Mouse (Mus musculus): ENCODE measurements around the gene Irf9.

The Irf9 gene

GRCm38 (mm10) chr14:55579511-55580496, 23.6 kb upstream of the Irf9 start:
- ATAC-seq (ENCODE audit: insufficient number of reproducible peaks, low FRiP score, low TSS enrichment): no peak

GRCm38 (mm10) chr14:55580731-55581130, 22.6 kb upstream of the Irf9 start:
- ATAC-seq (ENCODE audit: insufficient number of reproducible peaks, low FRiP score, low TSS enrichment): no peak

DNA sequence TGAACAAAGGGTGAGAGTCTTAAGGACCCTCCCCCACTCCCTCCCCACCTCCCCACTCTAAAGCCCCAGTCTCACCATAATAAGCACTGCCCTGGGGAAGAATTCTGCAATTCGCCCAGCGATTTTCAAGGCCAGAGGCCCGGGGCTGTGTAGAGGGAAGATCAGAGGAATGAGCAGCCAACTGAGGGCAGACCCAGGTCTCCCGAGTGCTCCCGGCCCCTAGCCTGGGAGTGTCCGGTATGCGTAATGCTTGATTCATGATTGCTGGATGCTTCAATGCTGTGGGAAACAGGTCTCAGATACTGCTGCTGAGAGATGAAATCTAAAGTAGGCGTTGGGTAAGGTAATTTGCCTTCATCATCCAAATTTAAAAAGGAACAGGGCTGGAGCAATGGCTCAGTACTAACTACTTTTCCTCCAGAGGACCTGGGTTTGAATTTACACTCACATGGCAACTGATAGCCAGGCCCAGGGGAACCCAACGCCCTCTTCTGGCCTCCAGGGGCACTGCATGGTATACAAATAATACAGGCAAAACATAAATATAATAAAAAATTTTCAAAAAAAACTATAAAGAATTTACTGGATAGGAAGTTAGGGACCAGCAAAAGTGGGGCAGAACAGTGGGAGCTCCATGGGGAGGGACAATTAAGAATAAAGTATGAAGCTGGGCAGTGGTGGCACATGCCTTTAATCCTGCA, 21.2 kb upstream of the Irf9 start:
- ATAC-seq (ENCODE audit: insufficient number of reproducible peaks, low FRiP score, low TSS enrichment): no peak

DNA sequence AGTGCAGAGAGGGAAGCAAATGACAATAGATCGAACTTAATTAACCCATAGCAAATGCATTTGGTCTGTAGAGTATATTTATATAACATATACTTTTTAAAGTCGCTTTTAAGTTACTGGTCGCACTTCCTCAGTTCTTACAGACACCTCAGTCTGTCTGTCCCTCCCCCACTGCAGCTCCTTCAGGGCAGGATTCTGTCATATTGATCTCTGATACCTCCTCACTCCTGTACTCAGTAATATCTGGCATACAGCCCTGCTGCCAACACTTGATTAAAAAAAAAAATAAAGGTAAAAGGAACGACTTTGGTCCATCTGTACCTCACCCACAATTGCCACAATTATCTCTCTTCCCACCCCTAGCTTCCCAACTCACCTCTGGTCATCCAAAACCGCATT, 19.1 kb upstream of the Irf9 start:
- no peak for ATAC-seq (ENCODE audit: insufficient number of reproducible peaks, low FRiP score, low TSS enrichment)

DNA sequence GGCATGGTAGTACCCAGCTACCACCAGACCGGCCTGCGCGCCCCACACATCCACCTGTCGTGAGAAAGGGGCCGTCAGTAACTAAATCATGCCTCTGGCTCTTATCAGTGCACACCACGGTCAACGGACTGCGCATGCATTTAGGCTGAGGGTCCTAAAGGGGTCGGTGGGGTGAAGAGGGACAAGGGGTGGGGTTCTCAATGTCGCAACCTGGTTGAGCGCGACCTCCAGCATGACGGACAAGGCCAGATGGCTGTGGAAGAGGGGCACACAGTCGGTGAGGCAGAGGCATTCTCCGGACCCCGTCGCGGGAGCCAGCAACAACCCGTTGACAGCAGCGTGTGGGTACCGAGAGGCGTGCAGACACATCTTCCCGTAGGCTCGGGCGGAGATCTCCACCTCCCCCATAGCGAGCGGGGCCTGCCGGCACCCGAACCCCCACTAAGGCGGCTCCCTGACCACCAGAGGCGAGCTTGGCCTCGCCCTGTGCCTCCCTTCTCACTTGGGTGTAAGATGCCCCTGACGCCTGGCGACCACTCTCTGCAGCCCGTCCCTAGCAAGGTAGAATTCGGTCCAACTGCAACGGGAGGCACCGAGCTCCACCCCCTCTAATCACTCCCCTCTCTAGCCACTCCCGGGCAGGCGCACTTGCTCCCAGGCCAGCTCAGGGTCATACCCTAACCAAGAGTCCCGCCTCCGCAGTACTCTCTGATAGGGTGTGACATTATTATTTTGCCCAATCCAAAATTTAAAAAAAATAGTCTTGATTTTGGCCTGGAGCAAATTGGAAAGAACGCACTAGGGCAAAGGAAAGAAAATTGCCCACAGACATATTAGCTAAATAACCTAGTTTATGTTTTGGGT, 18.4 kb upstream of the Irf9 start, which contains the start of gene Emc9:
TSS of gene Emc9 (minus strand) at position 601 of the 864 bp plus-strand sequence.
- ATAC-seq (ENCODE audit: insufficient number of reproducible peaks, low FRiP score, low TSS enrichment): peak; percentile 90

GRCm38 (mm10) chr14:55585566-55585960, 17.8 kb upstream of the Irf9 start:
- ATAC-seq (ENCODE audit: insufficient number of reproducible peaks, low FRiP score, low TSS enrichment): no peak

DNA sequence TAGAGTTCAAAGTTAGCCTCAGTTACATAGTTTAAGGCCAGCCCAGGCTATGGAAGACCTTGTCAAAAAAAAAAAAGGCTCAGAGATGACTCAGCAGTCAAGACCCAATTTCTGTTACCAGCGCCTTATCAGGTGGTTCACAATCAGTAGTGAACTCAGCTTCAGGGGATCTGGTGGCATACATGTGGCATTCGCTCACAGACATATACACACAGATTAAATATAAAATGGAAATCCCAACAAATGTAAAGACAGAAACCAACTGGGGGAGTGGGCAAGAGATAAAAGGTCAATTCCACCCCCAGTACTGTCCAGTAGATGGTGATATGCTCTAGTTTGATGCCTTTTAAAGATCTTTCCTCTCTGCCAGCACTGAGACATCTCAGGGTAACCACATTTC, 17.2 kb upstream of the Irf9 start:
- no peak for ATAC-seq (ENCODE audit: insufficient number of reproducible peaks, low FRiP score, low TSS enrichment)

GRCm38 (mm10) chr14:55589271-55589670, 14.1 kb upstream of the Irf9 start:
- ATAC-seq (ENCODE audit: insufficient number of reproducible peaks, low FRiP score, low TSS enrichment): no peak

GRCm38 (mm10) chr14:55589771-55590448, 13.5 kb upstream of the Irf9 start:
- no peak for ATAC-seq (ENCODE audit: insufficient number of reproducible peaks, low FRiP score, low TSS enrichment)

DNA sequence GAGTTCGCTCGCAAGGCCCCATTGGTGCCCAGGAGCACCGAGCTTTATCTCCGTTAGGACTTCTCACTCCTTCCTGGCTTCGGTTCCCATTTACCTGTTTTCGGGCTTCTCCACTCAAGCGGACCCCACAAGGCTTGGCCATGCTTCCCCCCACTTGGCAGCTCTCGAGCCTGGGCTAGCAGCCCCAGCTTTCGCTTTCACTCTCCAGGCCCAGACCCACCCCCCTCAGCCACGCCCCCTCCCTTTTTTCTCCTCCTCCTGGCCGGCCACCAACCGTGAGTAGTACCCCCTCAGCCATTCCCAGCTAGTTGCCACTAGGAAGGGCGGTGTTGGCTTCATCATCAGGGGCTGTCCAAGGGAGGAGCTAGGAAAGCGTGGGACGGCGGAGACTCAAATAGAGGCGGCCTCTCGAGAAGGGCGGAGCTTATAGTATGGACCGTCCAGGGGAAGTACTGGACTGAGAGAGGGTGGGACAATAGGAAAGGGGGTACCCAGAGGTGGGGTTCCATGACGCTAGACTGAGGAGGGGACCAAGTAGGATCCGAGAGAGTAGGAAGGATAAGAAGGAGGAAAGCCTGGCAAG, 12.5 kb upstream of the Irf9 start, which contains the start of gene Psme2:
TSS of gene Psme2 (minus strand) at position 366 of the 583 bp plus-strand sequence.
- peak; percentile 82 for ATAC-seq (ENCODE audit: insufficient number of reproducible peaks, low FRiP score, low TSS enrichment)

- ATAC-seq (ENCODE audit: insufficient number of reproducible peaks, low FRiP score, low TSS enrichment): peak; percentile 91
These were observed 12.0 kb upstream of the Irf9 start, which contains the start of gene Rnf31 for GRCm38 (mm10) chr14:55591331-55591891. TSS of gene Rnf31 (plus strand) at chr14:55591708.

DNA sequence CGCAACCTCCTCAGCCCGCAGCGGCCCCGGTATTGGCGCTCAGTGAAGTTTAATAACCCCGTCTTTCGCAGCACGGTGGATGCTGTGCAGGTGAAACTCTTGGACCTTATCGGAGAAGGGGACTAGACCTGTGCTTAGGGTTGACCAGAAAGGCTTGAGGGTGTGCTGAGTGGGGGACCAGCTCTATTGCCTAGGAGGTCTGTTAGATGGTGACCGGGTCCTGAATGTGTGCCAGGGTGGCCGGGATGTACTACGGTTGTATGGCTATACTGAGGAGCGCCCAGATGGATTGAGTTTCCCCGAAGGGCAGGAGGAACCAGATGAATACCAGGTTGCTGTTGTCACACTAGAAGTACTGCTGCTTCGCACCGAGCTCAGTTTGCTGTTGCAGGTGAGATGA, 11.1 kb upstream of the Irf9 start:
- ATAC-seq (ENCODE audit: insufficient number of reproducible peaks, low FRiP score, low TSS enrichment): no peak

DNA sequence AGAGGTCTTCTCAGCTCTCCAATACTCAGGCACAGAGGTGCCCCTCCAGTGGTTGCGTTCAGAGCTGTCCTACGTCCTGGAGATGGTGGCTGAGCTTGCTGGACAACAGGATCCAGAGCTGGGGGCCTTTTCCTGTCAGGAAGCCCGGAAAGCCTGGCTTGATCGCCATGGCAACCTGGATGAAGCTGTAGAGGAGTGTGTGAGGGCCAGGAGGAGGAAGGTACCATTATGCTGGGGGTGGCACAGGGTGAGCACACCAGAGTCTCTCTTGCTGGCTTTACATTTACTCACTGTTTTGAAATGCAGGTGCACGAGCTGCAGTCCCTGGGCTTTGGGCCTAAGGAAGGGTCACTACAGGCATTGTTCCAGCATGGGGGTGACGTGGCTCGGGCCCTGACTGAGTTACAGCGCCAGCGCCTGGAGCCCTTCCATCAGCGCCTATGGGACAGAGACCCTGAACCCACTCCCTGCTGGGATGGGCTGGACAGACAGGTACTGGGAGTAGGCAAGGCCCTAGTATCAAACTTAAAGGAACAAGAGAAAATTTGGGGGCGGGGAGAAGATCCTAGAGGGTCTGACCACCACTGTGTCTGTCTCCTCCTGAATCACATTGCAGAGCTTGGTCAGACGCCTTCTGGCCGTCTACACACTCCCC, 7.2 kb upstream of the Irf9 start:
- ATAC-seq (ENCODE audit: insufficient number of reproducible peaks, low FRiP score, low TSS enrichment): no peak

DNA sequence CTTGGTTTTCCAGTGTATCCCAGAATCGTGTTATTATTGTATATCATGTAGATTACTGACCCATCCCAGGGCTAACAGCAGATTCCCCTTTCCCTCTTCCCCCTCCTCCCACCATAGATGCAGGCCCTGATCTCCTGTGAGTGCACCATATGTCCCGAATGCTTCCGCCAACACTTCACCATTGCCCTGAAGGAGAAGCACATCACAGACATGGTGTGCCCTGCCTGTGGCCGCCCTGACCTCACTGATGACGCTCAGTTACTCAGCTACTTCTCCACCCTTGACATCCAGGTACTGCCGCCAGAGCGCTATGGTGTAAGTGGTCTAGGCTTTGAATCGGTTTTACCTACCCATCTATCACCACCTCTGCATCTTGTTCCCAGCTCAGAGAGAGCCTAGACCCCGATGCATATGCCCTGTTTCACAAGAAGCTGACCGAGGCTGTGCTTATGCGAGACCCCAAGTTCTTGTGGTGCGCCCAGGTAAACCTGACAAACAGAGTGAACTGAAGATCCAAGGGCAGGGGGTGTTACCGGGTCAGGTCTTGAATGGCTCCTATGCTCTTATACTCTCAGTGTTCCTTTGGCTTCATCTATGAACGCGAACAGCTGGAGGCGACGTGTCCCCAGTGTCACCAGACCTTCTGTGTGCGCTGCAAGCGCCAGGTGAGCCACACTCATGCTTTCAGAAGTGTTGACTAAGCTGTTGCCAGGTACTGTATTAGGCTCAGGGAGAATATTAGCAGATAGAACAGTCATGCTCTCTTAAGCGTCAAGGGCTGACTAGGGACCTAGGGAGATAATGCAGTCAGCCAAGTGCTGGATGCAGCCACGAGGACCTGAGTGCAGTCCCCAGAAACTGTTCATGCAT, 4.6 kb upstream of the Irf9 start:
- ATAC-seq (ENCODE audit: insufficient number of reproducible peaks, low FRiP score, low TSS enrichment): no peak

DNA sequence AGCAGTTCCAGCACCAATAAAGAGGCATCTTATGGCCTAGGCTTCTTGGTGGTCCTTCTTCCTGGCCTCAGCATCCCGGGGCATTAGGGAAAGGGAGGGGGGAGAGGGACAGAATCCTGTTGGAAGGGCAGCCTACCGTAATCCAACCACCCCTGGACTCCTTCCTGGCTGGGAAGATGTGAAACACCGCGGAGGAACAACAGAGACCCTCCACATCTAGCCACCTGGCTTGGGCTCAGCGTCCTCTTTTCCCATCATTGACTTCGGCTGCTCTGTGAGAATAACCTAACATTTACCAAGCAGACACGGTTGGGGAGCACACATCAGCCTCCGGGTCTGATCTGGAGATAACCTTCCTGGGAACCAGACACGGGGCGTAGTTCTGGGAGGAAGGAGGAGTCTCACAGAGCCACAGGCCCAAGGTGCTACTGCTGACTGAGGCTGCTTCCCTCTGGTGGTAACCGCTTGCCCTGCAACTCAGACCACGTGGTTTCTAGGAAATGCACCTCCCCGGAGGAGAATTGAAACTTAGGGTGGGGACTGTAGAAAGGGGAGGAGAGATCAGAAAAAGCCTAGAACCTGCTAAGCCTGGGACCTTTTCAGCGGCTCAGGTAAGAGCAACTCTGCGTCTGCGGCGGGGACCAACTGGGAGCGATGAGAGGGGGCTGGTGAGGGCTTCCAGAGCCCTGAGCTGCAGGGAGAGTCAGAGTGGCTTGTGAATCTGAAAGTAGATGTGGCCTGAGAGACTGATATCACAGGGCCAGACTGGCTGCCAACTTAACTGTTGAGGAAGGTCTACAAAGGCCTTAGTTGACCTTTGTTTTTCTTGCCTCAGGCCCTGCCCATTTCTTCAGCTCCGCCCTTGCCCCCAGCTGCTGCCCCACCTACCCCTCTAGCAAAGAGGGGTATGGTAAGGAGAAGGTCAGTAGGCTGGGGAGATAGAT, 534 bp downstream of the Irf9 start:
- ATAC-seq (ENCODE audit: insufficient number of reproducible peaks, low FRiP score, low TSS enrichment): peak; percentile 93

DNA sequence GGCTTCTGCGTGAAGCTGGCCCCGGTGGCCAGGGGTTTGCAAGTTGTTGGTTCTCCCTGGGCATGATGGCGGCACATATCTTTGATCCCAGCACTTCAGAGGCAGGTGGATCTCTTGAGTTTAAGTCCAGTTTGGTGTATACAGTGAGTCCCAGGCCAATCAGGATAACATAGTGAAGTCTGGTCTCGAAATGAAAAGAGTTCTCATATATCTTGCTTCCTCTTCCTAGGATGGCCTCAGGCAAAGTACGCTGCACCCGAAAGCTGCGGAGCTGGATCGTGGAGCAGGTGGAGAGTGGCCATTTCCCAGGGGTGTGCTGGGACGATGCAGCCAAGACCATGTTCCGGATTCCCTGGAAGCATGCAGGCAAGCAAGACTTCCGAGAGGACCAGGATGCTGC, 1.5 kb downstream of the Irf9 start:
- ATAC-seq (ENCODE audit: insufficient number of reproducible peaks, low FRiP score, low TSS enrichment): no peak
